Mouse (Mus musculus) heart, embryonic 13.5 days (tissue): ENCODE data around the gene Socs3. TPM values are rescaled to one million over a fixed set of nuclear protein-coding genes. Genes with fewer than 3 reads are reported as not detected.

Experiments used
- ATAC-seq: fragments of 200-750 bp; cut with Nextera tagmentation; 2 replicates; pipeline ENCODE4 v1.8.0; 2017; ENCODE audit warnings: moderate TSS enrichment; ENCODE audit not compliant: insufficient number of reproducible peaks, low FRiP score, low TSS enrichment; ENCODE audit errors: extremely low read depth
- H3K27ac ChIP-seq: fragments of 300-500 bp; sonication (generic); replicated peaks from 2 replicates; pipeline ENCODE4 v1.5.1; 2015; ENCODE audit warnings: moderate library complexity, mild to moderate bottlenecking, inconsistent platforms
- H3K27me3 ChIP-seq: fragments of 300-500 bp; sonication (generic); replicated peaks from 2 replicates; pipeline ENCODE4 v1.6.1; 2015; ENCODE audit warnings: mild to moderate bottlenecking, inconsistent platforms
- H3K36me3 ChIP-seq: fragments of 300-500 bp; sonication (generic); 2 replicates; pipeline ENCODE4 v1.6.1; 2015; ENCODE audit warnings: mild to moderate bottlenecking, inconsistent platforms
- H3K4me1 ChIP-seq: fragments of 300-500 bp; sonication (generic); 2 replicates; pipeline ENCODE4 v1.6.1; 2015; ENCODE audit warnings: inconsistent platforms
- H3K4me2 ChIP-seq: fragments of 300-500 bp; sonication (generic); 2 replicates; pipeline ENCODE4 v1.6.1; 2015; ENCODE audit warnings: inconsistent platforms, mild to moderate bottlenecking, moderate library complexity
- H3K4me3 ChIP-seq: fragments of 300-500 bp; sonication (generic); 2 replicates; pipeline ENCODE4 v1.5.1; 2015; ENCODE audit warnings: moderate library complexity, mild to moderate bottlenecking, inconsistent platforms
- H3K9ac ChIP-seq: fragments of 300-500 bp; sonication (generic); 2 replicates; pipeline ENCODE4 v1.6.1; 2015; ENCODE audit warnings: inconsistent platforms, mild to moderate bottlenecking, moderate library complexity
- H3K9me3 ChIP-seq: fragments of 300-500 bp; sonication (generic); 2 replicates; pipeline ENCODE4 v1.6.1; 2016; ENCODE audit warnings: inconsistent platforms
- WGBS: fragments of 180-500 bp; shearing (Covaris S2); methylation state at CpG from one replicate; pipeline ENCODE4 v1.1.7; 2015; ENCODE audit warnings: mixed read lengths; 5-methylcytosine and 5-hydroxymethylcytosine counted together
- polyA plus RNA-seq: library from polyadenylated mRNA; unstranded; fragments of >200 nt; fragmentation: Nextera tagmentation; extraction: Ambion mirVana; gene quantifications from 2 replicates; pipeline ENCODE4 v1.2.1, GENCODE M21; 2015

Gene Socs3
- polyA plus RNA-seq, 1 experiment from 2014 or later = 8.5 TPM

- H3K27ac ChIP-seq = no peak overlapping the region
- H3K4me3 ChIP-seq = no peak overlapping the region
- H3K4me1 ChIP-seq = peaks cover 9% of the 10 kb centered on the region
- H3K9ac ChIP-seq = no peak overlapping the region
- 37% methylated on average over 5 of the region's 5 CpGs for WGBS
- H3K36me3 ChIP-seq = no peaks in the 10 kb centered on the region
- no peak for ATAC-seq
- no peaks in the 10 kb centered on the region for H3K9me3 ChIP-seq
- H3K27me3 ChIP-seq = no peaks in the 10 kb centered on the region
- H3K4me2 ChIP-seq = no peak overlapping the region
These were observed 12.6 kb upstream of the Socs3 start for GRCm38 (mm10) chr11:117982426-117982825.

- Histone ChIP-seq H3K27ac (no peak overlapping the region), H3K36me3 (no peaks in the 10 kb centered on the region), H3K9ac (no peak overlapping the region), H3K4me1 (peaks cover 21% of the 10 kb centered on the region), H3K27me3 (no peaks in the 10 kb centered on the region), H3K9me3 (no peaks in the 10 kb centered on the region), H3K4me2 (no peak overlapping the region), H3K4me3 (no peak overlapping the region)
- ATAC-seq = no peak
- 52% methylated on average over 7 of the region's 7 CpGs for WGBS
These were observed 9.5 kb upstream of the Socs3 start for GRCm38 (mm10) chr11:117979388-117979787.

- Histone ChIP-seq H3K9me3 (no peaks in the 10 kb centered on the region), H3K27ac (no peak overlapping the region), H3K4me2 (no peak overlapping the region), H3K27me3 (no peaks in the 10 kb centered on the region; the same call in none of the 2 replicates), H3K9ac (no peak overlapping the region), H3K36me3 (no peaks in the 10 kb centered on the region), H3K4me1 (peaks cover 33% of the 10 kb centered on the region), H3K4me3 (no peak overlapping the region)
- ATAC-seq = no peak
- WGBS = 58% methylated on average over 4 of the region's 5 CpGs
These were observed 8.0 kb upstream of the Socs3 start for GRCm38 (mm10) chr11:117977694-117978360.

- H3K4me2 ChIP-seq = no peak overlapping the region
- H3K9ac ChIP-seq = 0 out of 2 replicates have a peak overlapping the region, but pooled peaks have one; percentile 20
- H3K27me3 ChIP-seq = no peaks in the 10 kb centered on the region; the same call in none of the 2 replicates
- H3K4me1 ChIP-seq = peaks cover 38% of the 10 kb centered on the region
- H3K27ac ChIP-seq = peak overlapping the region; percentile 41
- H3K9me3 ChIP-seq = no peaks in the 10 kb centered on the region
- H3K4me3 ChIP-seq = no peak overlapping the region
- WGBS = 31% methylated on average over 8 of the region's 8 CpGs
- ATAC-seq = no peak
- no peaks in the 10 kb centered on the region for H3K36me3 ChIP-seq
These were observed 6.3 kb upstream of the Socs3 start for GRCm38 (mm10) chr11:117976081-117976582.

GRCm38 (mm10) chr11:117975211-117975967 is 5.5 kb upstream of the Socs3 start:
- ATAC-seq = no peak
- WGBS = 14% methylated on average over 18 of the region's 18 CpGs
- no peak overlapping the region for H3K4me2 ChIP-seq

GRCm38 (mm10) chr11:117974327-117975125 is 4.7 kb upstream of the Socs3 start:
- peaks cover 9% of the 10 kb centered on the region for H3K27me3 ChIP-seq
- WGBS = 19% methylated on average over 14 of the region's 14 CpGs
- peak overlapping the region; percentile 41 for H3K27ac ChIP-seq
- H3K9me3 ChIP-seq = no peaks in the 10 kb centered on the region
- peaks cover 46% of the 10 kb centered on the region for H3K4me1 ChIP-seq
- no peak for ATAC-seq
- H3K4me3 ChIP-seq = no peak overlapping the region
- H3K9ac ChIP-seq = peak overlapping the region; percentile 50; the same call in 1 of the 2 replicates
- H3K4me2 ChIP-seq = no peak overlapping the region
- no peaks in the 10 kb centered on the region for H3K36me3 ChIP-seq

More at GRCm38 (mm10) chr11:117975211-117975967, 5.5 kb upstream of the Socs3 start:
- peaks cover 7% of the 10 kb centered on the region for H3K27me3 ChIP-seq
- H3K4me1 ChIP-seq = peaks cover 39% of the 10 kb centered on the region
- peak overlapping the region; percentile 52; the same call in 1 of the 2 replicates for H3K9ac ChIP-seq
- no peak overlapping the region for H3K4me3 ChIP-seq
- no peaks in the 10 kb centered on the region for H3K9me3 ChIP-seq
- H3K36me3 ChIP-seq = no peaks in the 10 kb centered on the region
- H3K27ac ChIP-seq = peak overlapping the region; percentile 41

- no peak overlapping the region for H3K4me2 ChIP-seq
- H3K27me3 ChIP-seq = peaks cover 9% of the 10 kb centered on the region
- peaks cover 47% of the 10 kb centered on the region for H3K4me1 ChIP-seq
- no peaks in the 10 kb centered on the region for H3K36me3 ChIP-seq
- no peak for ATAC-seq
- 39% methylated on average over 5 of the region's 5 CpGs for WGBS
- H3K9ac ChIP-seq = no peak overlapping the region
- no peaks in the 10 kb centered on the region for H3K9me3 ChIP-seq
- 0 out of 2 replicates have a peak overlapping the region, but pooled peaks have one; percentile 41 for H3K27ac ChIP-seq
- no peak overlapping the region for H3K4me3 ChIP-seq
These were observed 3.7 kb upstream of the Socs3 start for GRCm38 (mm10) chr11:117973569-117973968.

- WGBS = 75% methylated on average over 11 of the region's 11 CpGs
These were observed 3.1 kb upstream of the Socs3 start for GRCm38 (mm10) chr11:117972656-117973558.

GRCm38 (mm10) chr11:117971646-117972242 is 1.9 kb upstream of the Socs3 start:
- H3K27ac ChIP-seq = no peak overlapping the region
- peaks cover 20% of the 10 kb centered on the region for H3K27me3 ChIP-seq
- no peak for ATAC-seq
- peaks cover 4% of the 10 kb centered on the region; the same call in 1 of the 2 replicates for H3K36me3 ChIP-seq
- H3K9me3 ChIP-seq = no peaks in the 10 kb centered on the region
- H3K4me1 ChIP-seq = peaks cover 65% of the 10 kb centered on the region
- no peak overlapping the region for H3K4me3 ChIP-seq
- no peak overlapping the region for H3K4me2 ChIP-seq
- no peak overlapping the region for H3K9ac ChIP-seq
- WGBS = 40% methylated on average over 2 of the region's 2 CpGs

More at GRCm38 (mm10) chr11:117972656-117973558, 3.1 kb upstream of the Socs3 start:
- H3K9me3 ChIP-seq = no peaks in the 10 kb centered on the region
- ATAC-seq = no peak
- no peak overlapping the region for H3K27ac ChIP-seq
- no peaks in the 10 kb centered on the region for H3K36me3 ChIP-seq
- H3K4me1 ChIP-seq = peaks cover 54% of the 10 kb centered on the region
- H3K4me3 ChIP-seq = no peak overlapping the region
- no peak overlapping the region for H3K9ac ChIP-seq
- no peak overlapping the region for H3K4me2 ChIP-seq
- peaks cover 9% of the 10 kb centered on the region for H3K27me3 ChIP-seq

- Histone ChIP-seq H3K4me3 (no peak overlapping the region), H3K27me3 (peaks cover 27% of the 10 kb centered on the region), H3K9me3 (no peaks in the 10 kb centered on the region), H3K27ac (no peak overlapping the region), H3K36me3 (peaks cover 11% of the 10 kb centered on the region; the same call in 1 of the 2 replicates), H3K4me2 (no peak overlapping the region), H3K4me1 (peaks cover 68% of the 10 kb centered on the region), H3K9ac (no peak overlapping the region)
- WGBS = 86% methylated on average over 6 of the region's 6 CpGs
- ATAC-seq = no peak
These were observed 1.3 kb upstream of the Socs3 start for GRCm38 (mm10) chr11:117971100-117971499.
